Mouse (Mus musculus) stomach, embryonic 16.5 days (tissue): ENCODE data around the gene E130208F15Rik. TPM values are rescaled to one million over a fixed set of nuclear protein-coding genes. Genes with fewer than 3 reads are reported as not detected.

Experiments used
- ATAC-seq: fragments of 200-750 bp; cut with Nextera tagmentation; 2 replicates; pipeline ENCODE4 v1.8.0; 2017; ENCODE audit warnings: moderate number of reproducible peaks, moderate TSS enrichment; ENCODE audit not compliant: insufficient read depth, low FRiP score
- H3K27ac ChIP-seq: fragments of 300-500 bp; sonication (generic); 2 replicates; pipeline ENCODE4 v1.5.1; 2014; ENCODE audit warnings: low read length
- H3K27me3 ChIP-seq: fragments of 300-500 bp; sonication (generic); 2 replicates; pipeline ENCODE4 v1.6.1; 2014; ENCODE audit warnings: low read length, control low read depth, mixed read lengths; ENCODE audit not compliant: control insufficient read depth, insufficient read depth
- H3K36me3 ChIP-seq: fragments of 300-500 bp; sonication (generic); 2 replicates; pipeline ENCODE4 v1.6.1; 2014; ENCODE audit warnings: low read length; ENCODE audit not compliant: control insufficient read depth, insufficient read depth
- H3K4me1 ChIP-seq: fragments of 300-500 bp; sonication (generic); 2 replicates; pipeline ENCODE4 v1.6.1; 2014; ENCODE audit warnings: low read length, control low read depth, mixed read lengths; ENCODE audit not compliant: control insufficient read depth, insufficient read depth
- H3K4me2 ChIP-seq: fragments of 300-500 bp; sonication (generic); 2 replicates; pipeline ENCODE4 v1.6.1; 2014; ENCODE audit warnings: low read depth, low read length, mixed read lengths
- H3K4me3 ChIP-seq: fragments of 300-500 bp; sonication (generic); replicated peaks from 2 replicates; pipeline ENCODE4 v1.5.1; 2014; ENCODE audit warnings: mild to moderate bottlenecking, low read length
- H3K9ac ChIP-seq: fragments of 300-500 bp; sonication (generic); 2 replicates; pipeline ENCODE4 v1.6.1; 2014; ENCODE audit warnings: low read length
- H3K9me3 ChIP-seq: fragments of 300-500 bp; sonication (generic); replicated peaks from 2 replicates; pipeline ENCODE4 v1.6.1; 2016; ENCODE audit warnings: low read length, control low read depth; ENCODE audit not compliant: control insufficient read depth
- WGBS: fragments of 180-500 bp; shearing (Covaris S2); extraction: QIAGEN DNeasy Blood & Tissue Kit; methylation state at CpG from one replicate; pipeline ENCODE4 v1.1.7; 2014; 5-methylcytosine and 5-hydroxymethylcytosine counted together
- polyA plus RNA-seq: library from polyadenylated mRNA; unstranded; fragments of >200 nt; fragmentation: Nextera tagmentation; extraction: Ambion mirVana; gene quantifications from 2 replicates; pipeline ENCODE4 v1.2.1, GENCODE M21; 2015

The E130208F15Rik gene
- polyA plus RNA-seq, 1 experiment from 2014 or later = not detected

- H3K4me2 ChIP-seq = no peak overlapping the region
- no peaks in the 10 kb centered on the region for H3K27me3 ChIP-seq
- H3K9me3 ChIP-seq = no peaks in the 10 kb centered on the region
- no peak overlapping the region for H3K4me3 ChIP-seq
- ATAC-seq = no peak
- peaks cover 8% of the 10 kb centered on the region; the same call in 1 of the 2 replicates for H3K4me1 ChIP-seq
- no peak overlapping the region for H3K9ac ChIP-seq
- H3K36me3 ChIP-seq = no peaks in the 10 kb centered on the region
- 40% methylated on average over 2 of the region's 2 CpGs for WGBS
- no peak overlapping the region for H3K27ac ChIP-seq
These were observed 3.8 kb downstream of the E130208F15Rik start for GRCm38 (mm10) chr7:30325364-30325763.

- Histone ChIP-seq H3K4me2 (no peak overlapping the region), H3K27me3 (no peaks in the 10 kb centered on the region), H3K9ac (no peak overlapping the region), H3K27ac (no peak overlapping the region), H3K4me3 (no peak overlapping the region), H3K36me3 (no peaks in the 10 kb centered on the region), H3K9me3 (no peaks in the 10 kb centered on the region), H3K4me1 (peaks cover under 1% of the 10 kb centered on the region; the same call in 1 of the 2 replicates)
- no peak for ATAC-seq
These were observed 4.9 kb downstream of the E130208F15Rik start for GRCm38 (mm10) chr7:30326427-30326826.

GRCm38 (mm10) chr7:30327140-30327539 is 5.6 kb downstream of the E130208F15Rik start:
- H3K4me1 ChIP-seq = no peaks in the 10 kb centered on the region
- no peak overlapping the region for H3K4me2 ChIP-seq
- H3K9ac ChIP-seq = no peak overlapping the region
- no peak overlapping the region for H3K27ac ChIP-seq
- no peaks in the 10 kb centered on the region for H3K36me3 ChIP-seq
- no peak for ATAC-seq
- no peaks in the 10 kb centered on the region for H3K27me3 ChIP-seq
- H3K4me3 ChIP-seq = no peak overlapping the region
- WGBS = 55% methylated on average over 15 of the region's 15 CpGs
- H3K9me3 ChIP-seq = no peaks in the 10 kb centered on the region

- WGBS = 54% methylated on average over 10 of the region's 10 CpGs
- no peak for ATAC-seq
- no peaks in the 10 kb centered on the region for H3K27me3 ChIP-seq
- H3K36me3 ChIP-seq = no peaks in the 10 kb centered on the region
- H3K27ac ChIP-seq = no peak overlapping the region
- H3K9ac ChIP-seq = no peak overlapping the region
- H3K4me1 ChIP-seq = peaks cover 3% of the 10 kb centered on the region; the same call in 1 of the 2 replicates
- H3K9me3 ChIP-seq = no peaks in the 10 kb centered on the region
- H3K4me3 ChIP-seq = no peak overlapping the region
- no peak overlapping the region for H3K4me2 ChIP-seq
These were observed 6.8 kb downstream of the E130208F15Rik start for GRCm38 (mm10) chr7:30328379-30328778.

GRCm38 (mm10) chr7:30331887-30332286 is 10.3 kb downstream of the E130208F15Rik start:
- Histone ChIP-seq H3K36me3 (no peaks in the 10 kb centered on the region), H3K27ac (no peak overlapping the region), H3K4me1 (peaks cover 10% of the 10 kb centered on the region), H3K9me3 (no peaks in the 10 kb centered on the region), H3K9ac (no peak overlapping the region), H3K4me3 (no peak overlapping the region), H3K4me2 (peak overlapping the region; percentile 27; the same call in 1 of the 2 replicates), H3K27me3 (peaks cover 8% of the 10 kb centered on the region)
- 7% methylated on average over 13 of the region's 13 CpGs for WGBS
- peak; percentile 65 for ATAC-seq

- no peak for ATAC-seq
- Histone ChIP-seq H3K4me3 (no peak overlapping the region), H3K27me3 (peaks cover 8% of the 10 kb centered on the region), H3K9ac (no peak overlapping the region), H3K36me3 (no peaks in the 10 kb centered on the region), H3K4me2 (no peak overlapping the region), H3K4me1 (peaks cover 10% of the 10 kb centered on the region), H3K9me3 (no peaks in the 10 kb centered on the region), H3K27ac (no peak overlapping the region)
- WGBS = 62% methylated on average over 18 of the region's 18 CpGs
These were observed 11.2 kb downstream of the E130208F15Rik start for GRCm38 (mm10) chr7:30332622-30333259.

GRCm38 (mm10) chr7:30333436-30333835 is 11.9 kb downstream of the E130208F15Rik start:
- Histone ChIP-seq H3K4me2 (no peak overlapping the region), H3K27me3 (peaks cover 8% of the 10 kb centered on the region), H3K36me3 (no peaks in the 10 kb centered on the region), H3K4me3 (no peak overlapping the region), H3K4me1 (peaks cover 10% of the 10 kb centered on the region), H3K9ac (no peak overlapping the region), H3K9me3 (no peaks in the 10 kb centered on the region), H3K27ac (no peak overlapping the region)
- peak; percentile 55 for ATAC-seq
- WGBS = 17% methylated on average over 4 of the region's 4 CpGs

- H3K4me1 ChIP-seq = peaks cover 10% of the 10 kb centered on the region
- no peak overlapping the region for H3K4me2 ChIP-seq
- no peak overlapping the region for H3K4me3 ChIP-seq
- H3K27ac ChIP-seq = no peak overlapping the region
- no peaks in the 10 kb centered on the region for H3K9me3 ChIP-seq
- no peak for ATAC-seq
- no peaks in the 10 kb centered on the region for H3K36me3 ChIP-seq
- WGBS = 65% methylated on average over 5 of the region's 5 CpGs
- no peak overlapping the region for H3K9ac ChIP-seq
- peaks cover 8% of the 10 kb centered on the region for H3K27me3 ChIP-seq
These were observed 13.0 kb downstream of the E130208F15Rik start for GRCm38 (mm10) chr7:30334563-30334962.

- H3K9ac ChIP-seq = no peak overlapping the region
- peaks cover 10% of the 10 kb centered on the region for H3K4me1 ChIP-seq
- no peaks in the 10 kb centered on the region for H3K9me3 ChIP-seq
- no peak for ATAC-seq
- H3K4me2 ChIP-seq = no peak overlapping the region
- H3K4me3 ChIP-seq = no peak overlapping the region
- peaks cover 8% of the 10 kb centered on the region for H3K27me3 ChIP-seq
- no peaks in the 10 kb centered on the region for H3K36me3 ChIP-seq
- no peak overlapping the region for H3K27ac ChIP-seq
- WGBS = 81% methylated on average over 6 of the region's 6 CpGs
These were observed 14.1 kb downstream of the E130208F15Rik start for GRCm38 (mm10) chr7:30335688-30336087.
